Mouse (Mus musculus) MEL (cell line): Measurements from ENCODE around the gene Cntn4.

Source experiments
- CHD1 ChIP-seq: IDR thresholded peaks from 2 replicates; pipeline ENCODE4 v1.6.1; 2012; ENCODE audit warnings: low read depth, mild to moderate bottlenecking, inconsistent platforms, low read length, improper control_type of control experiment
- CTCF ChIP-seq, 3 experiments: IDR thresholded peaks in 2 of 3; conservative IDR thresholded peaks in 1 of 3; 2 replicates each; pipeline ENCODE4 v1.5.1; 2011 to 2012; ENCODE audit warnings: low read length in 3 of 3, low read depth in 2 of 3, mild to moderate bottlenecking in 2 of 3, improper control_type of control experiment in 1 of 3, inconsistent platforms in 1 of 3, mixed read lengths in 1 of 3, moderate library complexity in 1 of 3; ENCODE audit not compliant: control insufficient read depth in 1 of 3, insufficient read depth in 1 of 3, poor library complexity in 1 of 3, severe bottlenecking in 1 of 3
- POLR2A ChIP-seq, 2 experiments: IDR thresholded peaks; 2 replicates each; pipeline ENCODE4 v1.6.1; 2011 to 2012; ENCODE audit warnings: low read length in 2 of 2, mild to moderate bottlenecking in 2 of 2, control low read depth in 1 of 2, improper control_type of control experiment in 1 of 2, low read depth in 1 of 2, moderate library complexity in 1 of 2; ENCODE audit not compliant: control insufficient read depth in 1 of 2, insufficient read depth in 1 of 2, poor library complexity in 1 of 2
- RAD21 ChIP-seq: IDR thresholded peaks from 2 replicates; pipeline ENCODE4 v1.6.1; 2011; ENCODE audit warnings: mild to moderate bottlenecking, low read depth, low read length, improper control_type of control experiment

DNA sequence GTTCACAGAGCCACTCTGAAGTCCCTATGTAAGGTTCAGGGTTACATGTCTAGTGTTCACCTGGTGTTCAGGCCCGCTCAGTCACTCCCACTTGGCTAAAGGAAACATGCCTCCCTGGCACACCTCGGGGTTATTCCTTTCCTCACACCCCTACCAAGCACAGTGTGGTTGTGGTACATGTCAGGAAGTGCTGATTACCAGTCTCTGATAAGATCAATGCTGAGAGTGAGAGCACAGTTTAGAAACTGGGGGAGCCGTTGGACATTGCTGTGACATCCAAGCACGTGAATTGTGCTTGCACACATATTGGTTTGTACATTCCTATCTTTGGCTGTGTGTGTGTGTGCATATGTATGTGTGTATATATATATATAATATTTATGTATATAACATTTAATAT, 1055.1 kb downstream of the Cntn4 start:
- no peak for TF ChIP-seq CHD1
- no peak for TF ChIP-seq POLR2A (IDR thresholded peaks at IDR 0.05; ENCODE audit: control insufficient read depth in 1 of 2, insufficient read depth in 1 of 2, low read depth in 1 of 2, low read length in 2 of 2, poor library complexity in 1 of 2)
- TF ChIP-seq CTCF (IDR thresholded peaks at IDR 0.05 in 2 of 3, conservative IDR thresholded peaks at IDR 0.05 in 1 of 3; ENCODE audit: control insufficient read depth in 1 of 3, insufficient read depth in 1 of 3, low read depth in 2 of 3, low read length in 3 of 3, poor library complexity in 1 of 3, severe bottlenecking in 1 of 3) = no peak
- no peak for TF ChIP-seq RAD21
